Mouse (Mus musculus) cortical plate, adult 2 months (tissue): Measurements from ENCODE around the gene Atp2b4.

Source experiments
- CTCF ChIP-seq: fragments of 200-500 bp; IDR thresholded peaks from 2 replicates; pipeline ENCODE4 v1.5.1; 2011; ENCODE audit warnings: mild to moderate bottlenecking, control low read depth, low read length; ENCODE audit not compliant: insufficient read depth; ENCODE audit errors: extremely low read depth
- POLR2A ChIP-seq: fragments of 200-500 bp; IDR thresholded peaks from 2 replicates; pipeline ENCODE4 v1.6.1; 2011; ENCODE audit warnings: mild to moderate bottlenecking, low read length, control low read depth; ENCODE audit not compliant: insufficient read depth; ENCODE audit errors: extremely low read depth

GRCm38 (mm10) chr1:133745078-133745495, 55.8 kb downstream of the Atp2b4 start:
- no peak for TF ChIP-seq CTCF
- TF ChIP-seq POLR2A = no peak
